ENCODE assay signal across 8 mouse cellular contexts in genomic region chr4:152291562-152291961, GRCm38 (mm10). TPM values are rescaled to one million over a fixed set of nuclear protein-coding genes. Genes with fewer than 3 reads are reported as not detected.
DNase-seq lines count a peak whose midpoint lies in the region; ATAC-seq and TF ChIP-seq lines count a peak whose summit lies in the region.
"Had no signal": no experiment of that assay in that cellular context is flagged by ENCODE, and none has a peak within 500 bp of the region (broad histone marks: within the 10 kb centered on the region; RNA-seq: fewer than 3 reads in every experiment).

Hes3 (minus strand) TSS chr4:152291662.

- H3K4me2 ChIP-seq in liver, embryonic 12.5 days, result 0 out of 2 replicates have a peak within 1 kb of the TSS, but pooled peaks have one; percentile 17
- H3K4me2 ChIP-seq in liver, postnatal 0 days (ENCODE audit: low read depth, low read length), result no peak within 1 kb of the TSS
- H3K4me2 ChIP-seq in forebrain, embryonic 16.5 days (ENCODE audit: low read length), result peak within 1 kb of the TSS; percentile 64
- peak within 1 kb of the TSS; percentile 44 for H3K4me2 ChIP-seq in limb, embryonic 15.5 days
- H3K4me2 ChIP-seq in stomach, postnatal 0 days (replicated peaks; ENCODE audit: low read depth), result peak within 1 kb of the TSS; percentile 41; the same call in 1 of the 2 replicates

- H3K9me3 ChIP-seq in liver, embryonic 12.5 days (replicated peaks), result 0 out of 2 replicates have a peak, but pooled peaks cover 3% of the 10 kb centered on the region
- no peaks in the 10 kb centered on the region for H3K9me3 ChIP-seq in liver, postnatal 0 days (ENCODE audit: low read length)
- H3K9me3 ChIP-seq in forebrain, embryonic 16.5 days (ENCODE audit: control insufficient read depth, low read length), result no peaks in the 10 kb centered on the region
- no peaks in the 10 kb centered on the region for H3K9me3 ChIP-seq in limb, embryonic 15.5 days
- H3K9me3 ChIP-seq in stomach, postnatal 0 days (ENCODE audit: control insufficient read depth, low read length), result no peaks in the 10 kb centered on the region

- TF ChIP-seq EP300 in liver, postnatal 0 days (IDR thresholded peaks at IDR 0.05; ENCODE audit: low read depth), result no peak
- no peak for TF ChIP-seq EP300 in stomach, postnatal 0 days (optimal IDR thresholded peaks at IDR 0.05)

- no peak within 1 kb of the TSS for H3K4me3 ChIP-seq in liver, embryonic 12.5 days
- H3K4me3 ChIP-seq in liver, postnatal 0 days (ENCODE audit: low read depth, low read length), result no peak within 1 kb of the TSS
- H3K4me3 ChIP-seq in forebrain, embryonic 16.5 days (replicated peaks; ENCODE audit: low read length), result peak within 1 kb of the TSS; percentile 36
- H3K4me3 ChIP-seq in limb, embryonic 15.5 days, result peak within 1 kb of the TSS; percentile 29
- H3K4me3 ChIP-seq in stomach, postnatal 0 days (ENCODE audit: low read depth, low read length), result peak within 1 kb of the TSS; percentile 10; the same call in 1 of the 2 replicates

- H3K27me3 ChIP-seq in liver, embryonic 12.5 days (replicated peaks), result peaks cover 73% of the 10 kb centered on the region
- peaks cover 62% of the 10 kb centered on the region for H3K27me3 ChIP-seq in liver, postnatal 0 days (ENCODE audit: insufficient read depth, low read length)
- H3K27me3 ChIP-seq in forebrain, embryonic 16.5 days (replicated peaks; ENCODE audit: control insufficient read depth, insufficient read depth, low read length), result peaks cover 76% of the 10 kb centered on the region
- peaks cover 83% of the 10 kb centered on the region for H3K27me3 ChIP-seq in limb, embryonic 15.5 days
- peaks cover 19% of the 10 kb centered on the region; the same call in 1 of the 2 replicates for H3K27me3 ChIP-seq in stomach, postnatal 0 days (ENCODE audit: control insufficient read depth, insufficient read depth, low read length)
- H3K27me3 ChIP-seq: Patski had no signal

- no peak for ATAC-seq in liver, embryonic 12.5 days
- no peak for ATAC-seq in liver, postnatal 0 days
- no peak for ATAC-seq in forebrain, embryonic 16.5 days
- ATAC-seq in limb, embryonic 15.5 days (ENCODE audit: insufficient number of reproducible peaks, low FRiP score, low TSS enrichment, low read depth), result no peak
- ATAC-seq in stomach, postnatal 0 days (ENCODE audit: low FRiP score, low TSS enrichment), result no peak

- H3K36me3 ChIP-seq in liver, embryonic 12.5 days, result no peaks in the 10 kb centered on the region
- no peaks in the 10 kb centered on the region for H3K36me3 ChIP-seq in liver, postnatal 0 days (replicated peaks; ENCODE audit: insufficient read depth, low read length)
- H3K36me3 ChIP-seq in forebrain, embryonic 16.5 days (ENCODE audit: control insufficient read depth, insufficient read depth), result no peaks in the 10 kb centered on the region
- H3K36me3 ChIP-seq in limb, embryonic 15.5 days, result no peaks in the 10 kb centered on the region
- no peaks in the 10 kb centered on the region for H3K36me3 ChIP-seq in stomach, postnatal 0 days (ENCODE audit: control insufficient read depth, insufficient read depth, low read length)

- H3K9ac ChIP-seq in liver, embryonic 12.5 days, result no peak within 1 kb of the TSS
- no peak within 1 kb of the TSS for H3K9ac ChIP-seq in liver, postnatal 0 days (replicated peaks)
- peak within 1 kb of the TSS; percentile 57 for H3K9ac ChIP-seq in forebrain, embryonic 16.5 days (replicated peaks; ENCODE audit: low read depth, low read length)
- H3K9ac ChIP-seq in limb, embryonic 15.5 days, result no peak within 1 kb of the TSS
- no peak within 1 kb of the TSS for H3K9ac ChIP-seq in stomach, postnatal 0 days (ENCODE audit: low read length)

- 42% methylated on average over 6 of the region's 6 CpGs for WGBS in liver, embryonic 12.5 days (ENCODE audit: insufficient replicate concordance)
- WGBS in liver, postnatal 0 days (ENCODE audit: insufficient replicate concordance), result 39% methylated on average over 6 of the region's 6 CpGs
- WGBS in forebrain, embryonic 16.5 days, result 13% methylated on average over 6 of the region's 6 CpGs
- WGBS in limb, embryonic 15.5 days, result 32% methylated on average over 6 of the region's 6 CpGs
- 25% methylated on average over 6 of the region's 6 CpGs for WGBS in stomach, postnatal 0 days

- TF ChIP-seq CTCF in liver, postnatal 0 days (IDR thresholded peaks at IDR 0.05; ENCODE audit: low read depth), result no peak
- TF ChIP-seq CTCF in stomach, postnatal 0 days (IDR thresholded peaks at IDR 0.05; ENCODE audit: low read depth), result no peak

- H3K27ac ChIP-seq in liver, embryonic 12.5 days, result no peak within 1 kb of the TSS
- no peak within 1 kb of the TSS for H3K27ac ChIP-seq in liver, postnatal 0 days (ENCODE audit: low read depth)
- no peak within 1 kb of the TSS for H3K27ac ChIP-seq in forebrain, embryonic 16.5 days (ENCODE audit: low read length)
- no peak within 1 kb of the TSS for H3K27ac ChIP-seq in limb, embryonic 15.5 days
- no peak within 1 kb of the TSS for H3K27ac ChIP-seq in stomach, postnatal 0 days (replicated peaks)

- H3K4me1 ChIP-seq in liver, embryonic 12.5 days, result peaks cover 28% of the 10 kb centered on the region
- peaks cover 10% of the 10 kb centered on the region for H3K4me1 ChIP-seq in liver, postnatal 0 days (ENCODE audit: insufficient read depth)
- H3K4me1 ChIP-seq in forebrain, embryonic 16.5 days (replicated peaks; ENCODE audit: control insufficient read depth, insufficient read depth, low read length), result peaks cover 29% of the 10 kb centered on the region
- H3K4me1 ChIP-seq in limb, embryonic 15.5 days, result peaks cover 24% of the 10 kb centered on the region
- no peaks in the 10 kb centered on the region; the same call in 1 of the 2 replicates for H3K4me1 ChIP-seq in stomach, postnatal 0 days (replicated peaks; ENCODE audit: control insufficient read depth, insufficient read depth)

- DNase-seq in liver, postnatal 0 days, result no peak
- no peak for DNase-seq in stomach, postnatal 0 days (ENCODE audit: low spot score)
- DNase-seq in thymus, postnatal 10 days (ENCODE audit: low spot score in 2 of 2), result no peak
- no peak for DNase-seq in left cerebral cortex, adult 11 months (ENCODE audit: low spot score)

RNA-seq across cellular contexts. Expression of gene Hes3, which starts in this region (rescaled TPM):
- polyA plus RNA-seq in liver, embryonic 12.5 days (2016; fragmentation: Nextera tagmentation; extraction: Ambion mirVana), result not detected in 2 replicates
- not detected in 2 replicates for polyA plus RNA-seq in liver, postnatal 0 days (2015; fragmentation: Nextera tagmentation; extraction: Ambion mirVana)
- not detected in 2 replicates for polyA plus RNA-seq in forebrain, embryonic 16.5 days (2015; fragmentation: Nextera tagmentation; extraction: Ambion mirVana)
- not detected in 2 replicates for polyA plus RNA-seq in limb, embryonic 15.5 days (2015; fragmentation: Nextera tagmentation; extraction: Ambion mirVana)
- not detected in 2 replicates for polyA plus RNA-seq in stomach, postnatal 0 days (2015; fragmentation: Nextera tagmentation; extraction: Ambion mirVana)

Comparison
In these comparisons a context has a peak if more than half of its experiments do, and no peak if none do; other contexts are left out.
1. H3K4me3 ChIP-seq: peak in forebrain, embryonic 16.5 days (single experiment), limb, embryonic 15.5 days (single experiment) and stomach, postnatal 0 days (single experiment); none in liver, embryonic 12.5 days (single experiment) and liver, postnatal 0 days (single experiment).